Mouse (Mus musculus): ENCODE measurements at regions not wholly inside any gene's neighbourhood (a gene's known extent, or its start where the extent isn't known, plus 50 kb on each side); places are given as distances from the start of the nearest gene placed in this dataset.

GRCm38 (mm10) chr13:25858207-25858606 is 587.9 kb upstream of the Nrsn1 start:
- H3K36me3 ChIP-seq (ENCODE audit: control insufficient read depth, insufficient read depth, low read length), result no peaks in the 10 kb centered on the region
- no peak for TF ChIP-seq POLR2A (IDR thresholded peaks at IDR 0.05; ENCODE audit: control insufficient read depth, extremely low read depth, insufficient read depth, low read length, poor library complexity)
- no peak for TF ChIP-seq CTCF (IDR thresholded peaks at IDR 0.05; ENCODE audit: borderline replicate concordance, control insufficient read depth, extremely low read depth, insufficient read depth, low read length, poor library complexity)
- H3K4me3 ChIP-seq (ENCODE audit: control insufficient read depth, insufficient read depth, low read length), result no peak overlapping the region
- DNase-seq, result no peak
- no peaks in the 10 kb centered on the region for H3K27me3 ChIP-seq (ENCODE audit: control insufficient read depth, insufficient read depth, low read length)
- H3K27ac ChIP-seq (ENCODE audit: control insufficient read depth, insufficient read depth, low read length), result no peak overlapping the region
- no peaks in the 10 kb centered on the region for H3K4me1 ChIP-seq (replicated peaks; ENCODE audit: control insufficient read depth, insufficient read depth, low read length)

- 67% methylated on average over 3 of the region's 3 CpGs for WGBS
- DNase-seq, result no peak
- H3K36me3 ChIP-seq (ENCODE audit: control insufficient read depth, insufficient read depth, low read length), result no peaks in the 10 kb centered on the region
- TF ChIP-seq CTCF (IDR thresholded peaks at IDR 0.05; ENCODE audit: borderline replicate concordance, control insufficient read depth, extremely low read depth, insufficient read depth, low read length, poor library complexity) (no peak), POLR2A (IDR thresholded peaks at IDR 0.05; ENCODE audit: control insufficient read depth, extremely low read depth, insufficient read depth, low read length, poor library complexity) (no peak)
- no peaks in the 10 kb centered on the region for H3K4me1 ChIP-seq (replicated peaks; ENCODE audit: control insufficient read depth, insufficient read depth, low read length)
- H3K27me3 ChIP-seq (ENCODE audit: control insufficient read depth, insufficient read depth, low read length), result no peaks in the 10 kb centered on the region
- no peak overlapping the region for H3K4me3 ChIP-seq (ENCODE audit: control insufficient read depth, insufficient read depth, low read length)
- no peak overlapping the region for H3K27ac ChIP-seq (ENCODE audit: control insufficient read depth, insufficient read depth, low read length)
Observed at GRCm38 (mm10) chr13:25857569-25857968, 587.3 kb upstream of the Nrsn1 start.

- DNase-seq, result no peak
- 84% methylated on average over 3 of the region's 3 CpGs for WGBS
- H3K27me3 ChIP-seq (ENCODE audit: control insufficient read depth, insufficient read depth, low read length), result no peaks in the 10 kb centered on the region
- H3K4me3 ChIP-seq (ENCODE audit: control insufficient read depth, insufficient read depth, low read length), result no peak overlapping the region
- TF ChIP-seq POLR2A (IDR thresholded peaks at IDR 0.05; ENCODE audit: control insufficient read depth, extremely low read depth, insufficient read depth, low read length, poor library complexity), result no peak
- TF ChIP-seq CTCF (IDR thresholded peaks at IDR 0.05; ENCODE audit: borderline replicate concordance, control insufficient read depth, extremely low read depth, insufficient read depth, low read length, poor library complexity), result no peak
- H3K36me3 ChIP-seq (ENCODE audit: control insufficient read depth, insufficient read depth, low read length), result no peaks in the 10 kb centered on the region
- H3K4me1 ChIP-seq (replicated peaks; ENCODE audit: control insufficient read depth, insufficient read depth, low read length), result no peaks in the 10 kb centered on the region
- H3K27ac ChIP-seq (ENCODE audit: control insufficient read depth, insufficient read depth, low read length), result no peak overlapping the region
Observed at GRCm38 (mm10) chr13:25857096-25857495, 586.8 kb upstream of the Nrsn1 start.

- no peak for DNase-seq
- no peak for TF ChIP-seq CTCF (IDR thresholded peaks at IDR 0.05; ENCODE audit: borderline replicate concordance, control insufficient read depth, extremely low read depth, insufficient read depth, low read length, poor library complexity)
- 96% methylated on average over 2 of the region's 2 CpGs for WGBS
Observed at GRCm38 (mm10) chr13:25856549-25856948, 586.2 kb upstream of the Nrsn1 start.

GRCm38 (mm10) chr13:25848156-25848555 is 577.9 kb upstream of the Nrsn1 start:
- Histone ChIP-seq H3K36me3 (ENCODE audit: control insufficient read depth, insufficient read depth, low read length) (no peaks in the 10 kb centered on the region), H3K27me3 (ENCODE audit: control insufficient read depth, insufficient read depth, low read length) (no peaks in the 10 kb centered on the region; the same call in 1 of the 2 replicates), H3K27ac (ENCODE audit: control insufficient read depth, insufficient read depth, low read length) (no peak overlapping the region), H3K4me1 (replicated peaks; ENCODE audit: control insufficient read depth, insufficient read depth, low read length) (no peaks in the 10 kb centered on the region), H3K4me3 (ENCODE audit: control insufficient read depth, insufficient read depth, low read length) (no peak overlapping the region)
- no peak for DNase-seq
- TF ChIP-seq CTCF (IDR thresholded peaks at IDR 0.05; ENCODE audit: borderline replicate concordance, control insufficient read depth, extremely low read depth, insufficient read depth, low read length, poor library complexity) (no peak), POLR2A (IDR thresholded peaks at IDR 0.05; ENCODE audit: control insufficient read depth, extremely low read depth, insufficient read depth, low read length, poor library complexity) (no peak)
- 87% methylated on average over 4 of the region's 4 CpGs for whole genome bisulfite sequencing

More at GRCm38 (mm10) chr13:25856549-25856948, 586.2 kb upstream of the Nrsn1 start:
- Histone ChIP-seq H3K27ac (ENCODE audit: control insufficient read depth, insufficient read depth, low read length) (no peak overlapping the region), H3K4me3 (ENCODE audit: control insufficient read depth, insufficient read depth, low read length) (no peak overlapping the region), H3K27me3 (ENCODE audit: control insufficient read depth, insufficient read depth, low read length) (no peaks in the 10 kb centered on the region), H3K36me3 (ENCODE audit: control insufficient read depth, insufficient read depth, low read length) (no peaks in the 10 kb centered on the region), H3K4me1 (replicated peaks; ENCODE audit: control insufficient read depth, insufficient read depth, low read length) (no peaks in the 10 kb centered on the region)

GRCm38 (mm10) chr13:25838237-25838636 is 567.9 kb upstream of the Nrsn1 start:
- TF ChIP-seq CTCF (IDR thresholded peaks at IDR 0.05; ENCODE audit: borderline replicate concordance, control insufficient read depth, extremely low read depth, insufficient read depth, low read length, poor library complexity) (no peak), POLR2A (IDR thresholded peaks at IDR 0.05; ENCODE audit: control insufficient read depth, extremely low read depth, insufficient read depth, low read length, poor library complexity) (no peak)
- H3K27me3 ChIP-seq (ENCODE audit: control insufficient read depth, insufficient read depth, low read length), result no peaks in the 10 kb centered on the region
- no peaks in the 10 kb centered on the region for H3K4me1 ChIP-seq (replicated peaks; ENCODE audit: control insufficient read depth, insufficient read depth, low read length)
- DNase-seq, result no peak
- no peak overlapping the region for H3K27ac ChIP-seq (ENCODE audit: control insufficient read depth, insufficient read depth, low read length)
- 95% methylated on average over 4 of the region's 4 CpGs for WGBS
- H3K4me3 ChIP-seq (ENCODE audit: control insufficient read depth, insufficient read depth, low read length), result no peak overlapping the region
- no peaks in the 10 kb centered on the region for H3K36me3 ChIP-seq (ENCODE audit: control insufficient read depth, insufficient read depth, low read length)

GRCm38 (mm10) chr13:25829146-25829924 is 559.0 kb upstream of the Nrsn1 start:
- 86% methylated on average over 8 of the region's 8 CpGs for WGBS
- H3K27me3 ChIP-seq (ENCODE audit: control insufficient read depth, insufficient read depth, low read length), result no peaks in the 10 kb centered on the region
- H3K36me3 ChIP-seq (ENCODE audit: control insufficient read depth, insufficient read depth, low read length), result no peaks in the 10 kb centered on the region
- DNase-seq, result no peak
- H3K27ac ChIP-seq (ENCODE audit: control insufficient read depth, insufficient read depth, low read length), result no peak overlapping the region
- no peaks in the 10 kb centered on the region for H3K4me1 ChIP-seq (replicated peaks; ENCODE audit: control insufficient read depth, insufficient read depth, low read length)
- TF ChIP-seq CTCF (IDR thresholded peaks at IDR 0.05; ENCODE audit: borderline replicate concordance, control insufficient read depth, extremely low read depth, insufficient read depth, low read length, poor library complexity) (no peak), POLR2A (IDR thresholded peaks at IDR 0.05; ENCODE audit: control insufficient read depth, extremely low read depth, insufficient read depth, low read length, poor library complexity) (no peak)
- H3K4me3 ChIP-seq (ENCODE audit: control insufficient read depth, insufficient read depth, low read length), result no peak overlapping the region
